Mouse (Mus musculus) midbrain, embryonic 14.5 days (tissue): ENCODE results near the gene Pip4k2c. TPM values are rescaled to one million over a fixed set of nuclear protein-coding genes. Genes with fewer than 3 reads are reported as not detected.

ENCODE experiments used
- polyA plus RNA-seq: library from polyadenylated mRNA; unstranded; fragments of >200 nt; fragmentation: Nextera tagmentation; extraction: Ambion mirVana; gene quantifications from 2 replicates; pipeline ENCODE4 v1.2.1, GENCODE M21; 2014

Gene Pip4k2c
- polyA plus RNA-seq, 1 experiment from 2014 or later = 14.6 TPM

Other genes starting within 250 kb of the Pip4k2c start
- 19.1 and 26.2 TPM in 2 replicates for gene Ctdsp2, start 232.9 kb downstream of the Pip4k2c start, polyA plus RNA-seq
- gene Avil, start 210.9 kb downstream of the Pip4k2c start, polyA plus RNA-seq = 1.9 and 2.1 TPM in 2 replicates
- gene Tsfm, start 180.7 kb downstream of the Pip4k2c start, polyA plus RNA-seq = 56.0 and 64.9 TPM in 2 replicates
- 17.4 and 20.8 TPM in 2 replicates for gene Mettl1, start 170.2 kb downstream of the Pip4k2c start, polyA plus RNA-seq
- 0.08 and 0.22 TPM in 2 replicates for gene Eef1akmt3, start 170.1 kb downstream of the Pip4k2c start, polyA plus RNA-seq
- gene Cyp27b1, start 163.3 kb downstream of the Pip4k2c start, polyA plus RNA-seq = not detected in 2 replicates
- gene March9, start 151.4 kb downstream of the Pip4k2c start, polyA plus RNA-seq = 11.8 and 17.4 TPM in 2 replicates
- gene Cdk4, start 148.1 kb downstream of the Pip4k2c start, polyA plus RNA-seq = 1,072 and 1,231 TPM in 2 replicates
- gene Tspan31, start 141.3 kb downstream of the Pip4k2c start, polyA plus RNA-seq = 67.7 and 71.7 TPM in 2 replicates
- gene Agap2, start 136.3 kb downstream of the Pip4k2c start, polyA plus RNA-seq = 8.1 and 13.1 TPM in 2 replicates
- 82.1 and 82.7 TPM in 2 replicates for gene Os9, start 90.5 kb downstream of the Pip4k2c start, polyA plus RNA-seq
- gene B4galnt1, start 46.4 kb downstream of the Pip4k2c start, polyA plus RNA-seq = 66.8 and 74.1 TPM in 2 replicates
- gene Slc26a10, start 30.9 kb downstream of the Pip4k2c start, polyA plus RNA-seq = 0.58 and 0.66 TPM in 2 replicates
- 19.0 and 19.6 TPM in 2 replicates for gene Arhgef25, start 21.5 kb downstream of the Pip4k2c start, polyA plus RNA-seq
- 219 and 244 TPM in 2 replicates for gene Dtx3, start 15.9 kb downstream of the Pip4k2c start, polyA plus RNA-seq
- gene Kif5a, start 51.8 kb upstream of the Pip4k2c start, polyA plus RNA-seq = 75.3 and 94.7 TPM in 2 replicates
- gene Dctn2, start 54.8 kb upstream of the Pip4k2c start, polyA plus RNA-seq = 295 and 323 TPM in 2 replicates
- gene Mbd6, start 77.4 kb upstream of the Pip4k2c start, polyA plus RNA-seq = 17.4 and 18.0 TPM in 2 replicates
- 109 and 122 TPM in 2 replicates for gene Mars, start 100.2 kb upstream of the Pip4k2c start, polyA plus RNA-seq
- gene Arhgap9, start 110.4 kb upstream of the Pip4k2c start, polyA plus RNA-seq = 0.18 and 1.1 TPM in 2 replicates
- 0.92 and 1.2 TPM in 2 replicates for gene Gli1, start 130.4 kb upstream of the Pip4k2c start, polyA plus RNA-seq
- 0.04 TPM in 1 of 2 replicates, not detected in the other for gene Inhbe, start 142.8 kb upstream of the Pip4k2c start, polyA plus RNA-seq
- not detected in 2 replicates for gene Inhbc, start 158.8 kb upstream of the Pip4k2c start, polyA plus RNA-seq
- gene R3hdm2, start 168.7 kb upstream of the Pip4k2c start, polyA plus RNA-seq = 34.0 and 39.8 TPM in 2 replicates